Mouse (Mus musculus): ENCODE measurements at regions not wholly inside any gene's neighbourhood (a gene's known extent, or its start where the extent isn't known, plus 50 kb on each side); places are given as distances from the start of the nearest gene placed in this dataset.

GRCm38 (mm10) chr15:31087607-31088006, 136.5 kb upstream of the Dap start:
- H3K36me3 ChIP-seq (ENCODE audit: control insufficient read depth, insufficient read depth, low read length), result no peaks in the 10 kb centered on the region
- H3K27me3 ChIP-seq (ENCODE audit: control insufficient read depth, insufficient read depth, low read length), result no peaks in the 10 kb centered on the region
- no peak overlapping the region for H3K4me3 ChIP-seq (ENCODE audit: low read depth, low read length)
- no peaks in the 10 kb centered on the region for H3K9me3 ChIP-seq (ENCODE audit: control insufficient read depth, low read length)
- H3K4me2 ChIP-seq (replicated peaks; ENCODE audit: low read depth), result no peak overlapping the region
- TF ChIP-seq EP300 (optimal IDR thresholded peaks at IDR 0.05), result no peak
- TF ChIP-seq CTCF (IDR thresholded peaks at IDR 0.05; ENCODE audit: low read depth), result no peak
- no peaks in the 10 kb centered on the region for H3K4me1 ChIP-seq (replicated peaks; ENCODE audit: control insufficient read depth, insufficient read depth)
- H3K27ac ChIP-seq (replicated peaks), result no peak overlapping the region
- DNase-seq (ENCODE audit: low spot score) (no peak), ATAC-seq (ENCODE audit: low FRiP score, low TSS enrichment) (no peak)
- WGBS, result 75% methylated on average over 1 of the region's 1 CpGs
- H3K9ac ChIP-seq (ENCODE audit: low read length), result no peak overlapping the region

- no peaks in the 10 kb centered on the region for H3K27me3 ChIP-seq (ENCODE audit: control insufficient read depth, insufficient read depth, low read length)
- WGBS, result 41% methylated on average over 5 of the region's 5 CpGs
- no peak overlapping the region for H3K4me3 ChIP-seq (ENCODE audit: low read depth, low read length)
- H3K36me3 ChIP-seq (ENCODE audit: control insufficient read depth, insufficient read depth, low read length), result no peaks in the 10 kb centered on the region
- TF ChIP-seq CTCF (IDR thresholded peaks at IDR 0.05; ENCODE audit: low read depth) (no peak), EP300 (optimal IDR thresholded peaks at IDR 0.05) (no peak)
- H3K9me3 ChIP-seq (ENCODE audit: control insufficient read depth, low read length), result no peaks in the 10 kb centered on the region
- no peak overlapping the region for H3K9ac ChIP-seq (ENCODE audit: low read length)
- no peak overlapping the region for H3K27ac ChIP-seq (replicated peaks)
- no peak overlapping the region for H3K4me2 ChIP-seq (replicated peaks; ENCODE audit: low read depth)
- DNase-seq (ENCODE audit: low spot score), result no peak
- ATAC-seq (ENCODE audit: low FRiP score, low TSS enrichment), result no peak
- H3K4me1 ChIP-seq (replicated peaks; ENCODE audit: control insufficient read depth, insufficient read depth), result no peaks in the 10 kb centered on the region
These were observed 132.1 kb upstream of the Dap start for GRCm38 (mm10) chr15:31091916-31092570.

- Histone ChIP-seq H3K4me2 (replicated peaks; ENCODE audit: low read depth) (no peak overlapping the region), H3K27ac (replicated peaks) (no peak overlapping the region), H3K4me3 (ENCODE audit: low read depth, low read length) (no peak overlapping the region), H3K9ac (ENCODE audit: low read length) (no peak overlapping the region), H3K36me3 (ENCODE audit: control insufficient read depth, insufficient read depth, low read length) (no peaks in the 10 kb centered on the region), H3K4me1 (replicated peaks; ENCODE audit: control insufficient read depth, insufficient read depth) (no peaks in the 10 kb centered on the region), H3K27me3 (ENCODE audit: control insufficient read depth, insufficient read depth, low read length) (no peaks in the 10 kb centered on the region), H3K9me3 (ENCODE audit: control insufficient read depth, low read length) (no peaks in the 10 kb centered on the region)
- no peak for TF ChIP-seq EP300 (optimal IDR thresholded peaks at IDR 0.05)
- no peak for TF ChIP-seq CTCF (IDR thresholded peaks at IDR 0.05; ENCODE audit: low read depth)
- ATAC-seq (ENCODE audit: low FRiP score, low TSS enrichment), result no peak
- 89% methylated on average over 7 of the region's 7 CpGs for WGBS
- DNase-seq (ENCODE audit: low spot score), result no peak
These were observed 127.9 kb upstream of the Dap start for GRCm38 (mm10) chr15:31096206-31096605.

GRCm38 (mm10) chr15:31097301-31097700, 126.8 kb upstream of the Dap start:
- WGBS, result 78% methylated on average over 4 of the region's 4 CpGs
- no peaks in the 10 kb centered on the region for H3K36me3 ChIP-seq (ENCODE audit: control insufficient read depth, insufficient read depth, low read length)
- no peak overlapping the region for H3K4me3 ChIP-seq (ENCODE audit: low read depth, low read length)
- no peak overlapping the region for H3K9ac ChIP-seq (ENCODE audit: low read length)
- H3K27ac ChIP-seq (replicated peaks), result no peak overlapping the region
- H3K4me2 ChIP-seq (replicated peaks; ENCODE audit: low read depth), result no peak overlapping the region
- no peaks in the 10 kb centered on the region for H3K4me1 ChIP-seq (replicated peaks; ENCODE audit: control insufficient read depth, insufficient read depth)
- TF ChIP-seq EP300 (optimal IDR thresholded peaks at IDR 0.05), result no peak
- no peaks in the 10 kb centered on the region for H3K27me3 ChIP-seq (ENCODE audit: control insufficient read depth, insufficient read depth, low read length)
- no peaks in the 10 kb centered on the region for H3K9me3 ChIP-seq (ENCODE audit: control insufficient read depth, low read length)
- DNase-seq (ENCODE audit: low spot score), result no peak
- no peak for ATAC-seq (ENCODE audit: low FRiP score, low TSS enrichment)

- 71% methylated on average over 4 of the region's 4 CpGs for WGBS
- Histone ChIP-seq H3K9ac (ENCODE audit: low read length) (no peak overlapping the region), H3K4me3 (ENCODE audit: low read depth, low read length) (no peak overlapping the region), H3K36me3 (ENCODE audit: control insufficient read depth, insufficient read depth, low read length) (no peaks in the 10 kb centered on the region), H3K9me3 (ENCODE audit: control insufficient read depth, low read length) (no peaks in the 10 kb centered on the region), H3K4me2 (replicated peaks; ENCODE audit: low read depth) (no peak overlapping the region), H3K4me1 (replicated peaks; ENCODE audit: control insufficient read depth, insufficient read depth) (no peaks in the 10 kb centered on the region), H3K27me3 (ENCODE audit: control insufficient read depth, insufficient read depth, low read length) (no peaks in the 10 kb centered on the region), H3K27ac (replicated peaks) (no peak overlapping the region)
- DNase-seq (ENCODE audit: low spot score) (no peak), ATAC-seq (ENCODE audit: low FRiP score, low TSS enrichment) (no peak)
- no peak for TF ChIP-seq EP300 (optimal IDR thresholded peaks at IDR 0.05)
- TF ChIP-seq CTCF (IDR thresholded peaks at IDR 0.05; ENCODE audit: low read depth), result no peak
These were observed 119.4 kb upstream of the Dap start for GRCm38 (mm10) chr15:31104743-31105142.

- H3K4me3 ChIP-seq (ENCODE audit: low read depth, low read length), result no peak overlapping the region
- H3K36me3 ChIP-seq (ENCODE audit: control insufficient read depth, insufficient read depth, low read length), result no peaks in the 10 kb centered on the region
- no peaks in the 10 kb centered on the region for H3K4me1 ChIP-seq (replicated peaks; ENCODE audit: control insufficient read depth, insufficient read depth)
- no peak overlapping the region for H3K4me2 ChIP-seq (replicated peaks; ENCODE audit: low read depth)
- no peak overlapping the region for H3K9ac ChIP-seq (ENCODE audit: low read length)
- DNase-seq (ENCODE audit: low spot score), result no peak
- H3K9me3 ChIP-seq (ENCODE audit: control insufficient read depth, low read length), result no peaks in the 10 kb centered on the region
- no peak overlapping the region for H3K27ac ChIP-seq (replicated peaks)
- ATAC-seq (ENCODE audit: low FRiP score, low TSS enrichment), result no peak
- no peaks in the 10 kb centered on the region for H3K27me3 ChIP-seq (ENCODE audit: control insufficient read depth, insufficient read depth, low read length)
- 64% methylated on average over 9 of the region's 9 CpGs for WGBS
- TF ChIP-seq EP300 (optimal IDR thresholded peaks at IDR 0.05) (no peak), CTCF (IDR thresholded peaks at IDR 0.05; ENCODE audit: low read depth) (no peak)
These were observed 117.2 kb upstream of the Dap start for GRCm38 (mm10) chr15:31106907-31107306.
